Mouse (Mus musculus): ENCODE data around the gene Hspb2.

DNA sequence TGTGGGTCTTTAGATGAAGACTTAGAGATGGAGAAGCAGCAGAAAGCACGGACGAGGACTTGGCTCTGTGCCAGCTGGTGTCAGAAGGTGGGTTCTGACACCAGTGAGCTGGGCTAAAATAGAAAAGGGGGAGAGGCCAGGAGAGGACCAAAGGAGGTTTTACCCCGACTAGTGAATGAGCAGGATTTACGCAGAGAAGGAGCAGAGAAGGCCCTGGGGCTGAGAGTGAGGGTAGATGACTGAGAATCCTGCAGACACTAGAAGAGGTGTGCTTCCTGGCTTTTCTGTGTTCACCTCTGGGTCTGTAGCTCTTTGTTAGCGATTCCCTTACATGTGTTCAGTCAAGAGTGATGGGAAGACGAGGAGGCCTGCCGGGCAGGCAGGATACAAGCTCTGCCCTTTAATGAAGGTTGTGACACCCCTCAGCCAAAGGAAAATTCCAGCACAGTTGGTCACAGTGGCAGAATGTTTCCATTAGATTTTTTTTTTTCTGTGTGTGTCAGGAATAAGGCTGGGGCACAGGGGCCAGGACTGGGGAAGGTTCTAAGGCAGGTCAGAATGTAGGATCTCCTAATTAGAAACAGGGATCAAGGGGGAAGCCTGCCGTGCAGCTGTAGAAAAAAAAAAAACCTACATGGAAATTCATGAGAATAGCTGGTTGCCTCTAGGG is 26.1 kb downstream of the Hspb2 start:
- no peak for TF ChIP-seq POLR2A (IDR thresholded peaks at IDR 0.05; ENCODE audit: control insufficient read depth in 1 of 2, insufficient read depth in 1 of 2, low read depth in 1 of 2, low read length in 2 of 2, poor library complexity in 1 of 2)
- TF ChIP-seq MAX (IDR thresholded peaks at IDR 0.05; ENCODE audit: low read length), result no peak
- no peak for TF ChIP-seq RCOR1 (IDR thresholded peaks at IDR 0.05; ENCODE audit: low read depth, low read length)
- no peak for TF ChIP-seq EP300 (IDR thresholded peaks at IDR 0.05; ENCODE audit: low read depth in 1 of 2, low read length in 2 of 2)
- TF ChIP-seq ZKSCAN1 (IDR thresholded peaks at IDR 0.05; ENCODE audit: low read depth, low read length), result no peak
- no peak for TF ChIP-seq CHD2 (IDR thresholded peaks at IDR 0.05; ENCODE audit: low read length)

Measured in MEL (cell line).